Mouse (Mus musculus): ENCODE data around the gene Filip1. TPM values are rescaled to one million over a fixed set of nuclear protein-coding genes. Genes with fewer than 3 reads are reported as not detected.

Filip1 gene
- polyA plus RNA-seq, 3 experiments from 2014 or later = 0.36 to 1.7 (median 1.0) TPM

- ATAC-seq = no peak
Measured at GRCm38 (mm10) chr9:79816464-79816863, 196.2 kb downstream of the Filip1 start.

DNA sequence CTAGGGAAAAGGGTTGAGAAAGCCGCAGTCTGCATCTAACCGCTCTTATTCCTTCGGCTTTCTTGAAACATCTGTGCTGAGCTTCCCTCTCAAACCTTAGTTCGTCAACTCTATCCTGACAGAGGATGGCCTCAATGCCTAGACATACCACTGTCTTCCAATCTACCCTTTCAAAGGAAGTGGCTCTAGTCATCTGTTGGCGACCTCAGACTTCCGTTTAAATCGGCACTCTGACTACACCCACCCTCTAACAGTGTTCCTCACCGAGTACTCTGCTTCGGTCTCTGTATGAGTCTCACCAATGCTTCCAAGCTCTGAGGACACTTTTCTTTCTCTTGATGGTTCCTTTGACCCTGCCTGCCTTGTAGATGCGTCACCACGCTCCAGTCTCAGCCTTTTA lies 196.6 kb downstream of the Filip1 start:
- ATAC-seq = peak; percentile 80

DNA sequence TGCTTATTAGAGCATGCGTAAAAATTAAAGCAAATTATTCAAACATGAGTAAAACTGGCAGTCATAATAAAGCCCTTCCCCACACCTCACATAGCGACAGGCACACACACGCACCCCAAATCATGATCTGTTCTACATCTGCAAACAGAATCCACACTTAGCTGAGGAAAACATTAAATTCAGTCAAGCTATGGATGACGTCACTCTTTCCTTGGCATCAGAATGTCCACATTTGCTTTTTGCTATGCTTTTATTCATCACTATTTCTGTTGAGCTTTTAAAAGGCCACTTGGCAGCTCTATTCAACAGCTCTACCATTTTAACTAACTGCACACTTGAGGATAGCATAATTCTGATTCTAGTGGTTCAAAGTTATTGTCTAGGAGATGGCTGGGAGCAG lies 198.1 kb downstream of the Filip1 start:
- no peak for ATAC-seq

DNA sequence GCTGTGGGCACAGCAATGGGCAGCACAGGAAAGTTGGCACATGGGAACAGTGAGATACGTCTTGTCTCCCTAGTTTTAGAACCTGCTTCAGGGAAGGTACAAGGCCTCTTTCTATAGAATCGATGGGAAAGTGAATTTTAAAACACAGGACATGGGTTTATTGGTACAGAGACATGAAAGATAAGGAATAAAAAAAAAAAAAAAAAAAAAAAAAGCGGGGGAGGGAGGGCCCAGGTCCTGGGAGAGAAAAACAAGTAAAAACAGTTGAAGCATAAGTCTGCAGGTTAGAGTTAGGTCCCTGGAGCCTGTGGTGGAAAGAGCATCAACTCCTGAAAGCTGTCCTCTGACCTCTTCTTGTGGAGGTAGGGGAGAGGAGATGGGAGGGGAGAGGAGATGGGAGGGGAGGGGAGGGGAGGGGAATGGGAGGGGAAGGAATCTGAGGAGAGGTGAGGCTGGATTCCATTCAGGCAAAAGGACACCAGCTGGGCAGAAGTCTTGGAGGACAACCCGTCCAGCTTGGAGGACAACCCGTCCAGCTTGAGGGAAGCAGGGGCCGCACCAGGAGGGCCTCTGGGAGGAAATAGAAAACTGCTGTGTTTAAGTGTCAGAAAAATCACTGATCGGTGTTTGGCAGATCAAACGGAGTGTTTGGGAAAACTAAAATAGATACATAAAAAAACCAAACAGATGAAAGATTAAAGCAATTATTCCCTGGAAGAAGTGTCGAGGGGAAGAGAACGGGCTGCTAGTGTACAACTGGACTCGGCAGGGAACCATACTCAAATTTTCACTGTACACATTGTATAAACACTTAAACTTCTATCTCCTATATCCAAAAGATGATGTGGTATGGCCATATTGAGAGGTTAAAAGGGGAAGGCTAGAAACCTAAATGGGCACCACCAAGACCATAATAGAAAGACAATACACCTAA lies 201.4 kb downstream of the Filip1 start:
- ATAC-seq = no peak

- ATAC-seq = peak; percentile 50
Measured at GRCm38 (mm10) chr9:79810534-79810933, 202.1 kb downstream of the Filip1 start.

DNA sequence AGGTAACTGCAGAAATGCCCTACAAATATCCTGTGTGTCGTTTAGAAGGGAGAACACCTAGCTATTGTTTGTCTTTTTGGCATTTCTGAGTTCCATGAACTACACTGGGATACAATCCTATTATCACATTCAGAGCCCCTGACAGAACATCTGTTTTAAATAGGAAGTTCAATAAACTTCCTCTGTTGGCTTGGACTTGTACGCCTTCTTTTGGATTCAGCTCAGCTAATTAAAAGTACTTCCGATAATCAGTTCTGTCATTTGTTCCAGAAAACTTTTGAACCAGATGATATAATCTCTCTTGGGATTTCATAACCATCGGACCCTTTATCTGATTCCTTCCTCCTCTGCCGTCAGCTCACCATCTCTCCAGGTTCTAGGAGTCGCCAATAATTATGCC lies 203.2 kb downstream of the Filip1 start:
- ATAC-seq = no peak

- no peak for ATAC-seq
Measured at GRCm38 (mm10) chr9:79807178-79807577, 205.5 kb downstream of the Filip1 start.

DNA sequence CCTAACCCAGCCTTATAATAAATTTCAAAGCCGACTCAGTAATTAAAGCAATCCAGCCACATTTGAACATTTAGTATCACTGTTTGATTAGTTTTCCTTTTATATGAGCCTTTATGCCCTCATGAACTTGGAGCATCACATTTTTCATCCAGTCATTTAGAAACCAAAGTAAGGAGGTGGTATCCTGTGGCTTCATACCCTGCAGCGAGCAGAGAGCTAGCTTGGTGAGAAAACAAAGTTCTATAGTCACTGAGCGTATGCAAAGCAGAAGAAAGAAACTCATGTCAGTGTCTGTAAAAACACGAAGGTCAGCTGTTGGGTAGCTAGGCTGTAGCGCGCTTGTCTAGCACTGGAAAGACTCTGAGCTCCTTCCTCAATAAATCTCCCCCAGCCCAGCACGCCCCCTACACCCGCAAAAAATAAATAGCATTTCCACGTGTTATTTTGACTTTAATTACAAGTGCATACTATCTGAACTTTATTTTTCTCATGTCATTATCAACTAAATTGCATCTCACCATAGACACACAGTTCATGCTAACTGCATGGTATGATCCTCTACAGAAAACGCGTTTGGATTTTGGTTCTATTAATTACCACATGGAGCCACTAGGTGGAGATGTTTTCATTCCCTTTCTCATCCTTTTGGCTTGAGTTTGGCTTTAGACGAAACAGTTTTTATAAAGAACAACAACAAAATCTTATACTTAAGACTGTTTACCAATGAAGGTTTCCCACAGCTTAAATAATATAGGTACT lies 206.2 kb downstream of the Filip1 start:
- ATAC-seq = peak; percentile 74

DNA sequence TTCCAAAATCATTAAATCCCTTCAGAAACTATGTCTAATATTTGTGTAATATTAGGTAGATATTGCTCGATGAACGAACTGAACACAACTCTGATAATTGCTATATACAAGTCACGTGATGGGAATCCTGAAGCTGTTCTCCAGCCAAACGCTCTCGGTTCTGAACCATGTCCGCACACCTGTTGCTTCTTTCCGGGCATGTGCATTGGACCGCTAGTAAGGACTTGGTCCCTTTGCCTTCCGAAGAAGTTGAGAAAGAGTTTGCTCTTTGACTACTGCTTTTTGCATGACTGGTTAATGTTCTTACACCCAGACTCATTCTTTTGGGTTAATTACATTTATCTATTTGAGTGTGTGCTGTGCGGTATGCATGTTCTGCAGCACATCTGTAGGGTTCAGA lies 207.2 kb downstream of the Filip1 start:
- ATAC-seq = no peak

GRCm38 (mm10) chr9:79796461-79797135 lies 216.1 kb downstream of the Filip1 start:
- no peak for ATAC-seq

DNA sequence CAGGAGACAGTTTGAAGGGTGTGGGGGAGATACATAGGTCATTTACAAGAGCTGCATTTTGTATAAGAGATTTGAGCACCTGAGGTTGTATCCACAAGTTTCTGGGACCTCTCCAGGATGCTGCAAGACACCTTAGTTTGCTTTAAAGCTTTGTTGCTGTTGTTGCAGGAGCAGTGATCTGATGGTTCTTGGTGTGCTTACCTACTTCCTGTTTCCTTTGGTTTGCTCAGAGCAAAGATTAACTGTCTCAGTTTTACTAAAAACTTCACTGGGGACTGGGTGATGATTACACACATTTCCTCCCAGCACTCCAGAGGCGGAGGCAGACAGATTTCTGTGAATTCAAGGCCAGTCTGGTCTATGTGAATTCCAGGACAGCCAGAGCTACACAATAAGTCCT lies 217.6 kb downstream of the Filip1 start:
- ATAC-seq = peak; percentile 62

GRCm38 (mm10) chr9:79792841-79793835 lies 219.5 kb downstream of the Filip1 start, which contains the start of gene Tmem30a:
Gene Tmem30a (minus strand): TSS chr9:79793507.
- peak; percentile 71 for ATAC-seq

DNA sequence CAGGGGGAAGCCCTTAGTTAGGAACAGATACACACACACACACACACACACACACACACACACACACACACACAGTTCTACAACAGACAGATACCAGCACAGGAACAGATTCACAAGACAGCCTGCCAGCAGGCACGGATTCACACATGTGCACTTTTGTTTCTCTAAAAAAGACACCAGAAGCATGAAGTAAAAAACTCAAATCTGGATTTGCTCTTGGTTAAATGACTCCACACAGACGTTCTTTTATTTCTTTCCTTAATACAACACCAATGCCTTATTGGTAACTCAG lies 226.9 kb downstream of the Filip1 start:
- ATAC-seq = no peak

GRCm38 (mm10) chr9:79784934-79785793 lies 227.5 kb downstream of the Filip1 start:
- no peak for ATAC-seq

- no peak for ATAC-seq
Measured at GRCm38 (mm10) chr9:79784439-79784838, 228.2 kb downstream of the Filip1 start.

DNA sequence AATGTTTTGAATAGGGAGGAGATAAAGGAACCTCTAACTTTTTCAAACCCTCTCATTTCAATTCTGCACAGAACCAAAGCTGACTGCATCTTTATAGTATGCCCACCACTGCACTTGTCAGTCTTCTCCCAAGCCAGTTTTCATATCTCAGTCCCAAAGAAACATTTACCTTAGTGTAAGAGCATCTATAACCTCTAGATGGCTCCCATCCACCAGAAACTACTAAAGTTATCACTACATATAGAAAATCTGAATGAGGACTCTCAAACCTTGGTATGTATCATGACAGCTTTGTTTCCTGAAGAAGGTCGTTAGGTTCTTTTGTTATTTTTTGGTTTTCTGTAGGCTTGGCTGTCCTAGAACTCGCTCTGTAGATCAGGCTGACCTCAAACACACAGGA lies 233.3 kb downstream of the Filip1 start:
- peak; percentile 80 for ATAC-seq

DNA sequence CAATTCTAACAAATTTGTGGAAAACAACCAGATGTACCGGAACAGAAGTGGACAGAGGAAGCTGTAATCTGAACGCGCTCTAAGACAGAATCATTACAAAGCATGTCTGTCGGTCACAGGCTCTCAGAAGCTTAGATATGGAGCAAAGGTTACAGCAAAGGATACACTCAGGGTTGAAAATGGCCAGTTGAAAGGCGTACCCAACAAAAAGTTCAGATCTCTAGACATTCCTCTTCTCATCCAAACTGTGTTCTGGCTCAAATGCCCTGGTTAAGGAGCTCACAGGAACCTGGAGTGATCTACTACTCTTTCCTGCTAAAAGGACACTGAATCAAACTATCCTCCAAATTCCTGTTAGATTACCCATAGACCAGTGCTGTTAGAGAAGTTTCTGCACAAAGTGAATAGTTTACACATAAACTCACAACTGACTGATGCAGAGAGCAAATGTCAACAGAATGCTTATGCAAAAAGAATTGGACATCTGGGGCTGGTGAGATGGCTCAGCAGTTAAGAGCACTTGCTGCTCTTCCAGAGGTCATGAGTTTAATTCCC lies 245.6 kb downstream of the Filip1 start:
- ATAC-seq = no peak

DNA sequence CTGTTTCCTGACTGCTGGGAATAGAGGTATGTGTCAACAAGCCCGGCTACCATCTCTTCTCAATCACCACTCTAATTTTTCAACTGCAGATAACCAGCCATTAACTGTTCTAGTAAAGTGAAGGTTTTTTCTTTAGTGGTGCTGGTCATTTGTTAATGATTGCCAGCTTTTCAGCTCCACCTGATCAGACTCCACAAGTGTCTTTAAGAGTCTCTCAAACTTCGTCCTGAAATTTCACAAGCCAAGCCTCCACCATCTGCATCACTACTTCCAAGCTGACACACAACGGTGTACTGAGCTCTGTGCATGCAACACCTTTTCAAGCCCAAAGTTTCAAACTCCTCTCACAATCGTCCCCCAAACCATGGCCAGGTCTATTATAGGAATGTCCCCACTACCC lies 247.3 kb downstream of the Filip1 start:
- no peak for ATAC-seq

Measured in inflammation-experienced regulatory T-cells, adult 6 months (primary cell).